Mouse (Mus musculus) testis, adult 10 weeks (tissue): ENCODE results near the gene Nmur1. TPM values are rescaled to one million over a fixed set of nuclear protein-coding genes. Genes with fewer than 3 reads are reported as not detected.

Experiments used
- polyA plus RNA-seq: library from polyadenylated mRNA; stranded (reverse); fragments of 350-450 nt; fragmentation: Illumina TruSeq; extraction: RNeasy Lipid Tissue Mini Kit (QIAGEN cat#74804); gene quantifications from one replicate; pipeline ENCODE4 v1.2.3, GENCODE M21; 2014; ENCODE audit warnings: low read depth, low replicate concordance

Nmur1 gene
- polyA plus RNA-seq, result 4.3 TPM

DNA sequence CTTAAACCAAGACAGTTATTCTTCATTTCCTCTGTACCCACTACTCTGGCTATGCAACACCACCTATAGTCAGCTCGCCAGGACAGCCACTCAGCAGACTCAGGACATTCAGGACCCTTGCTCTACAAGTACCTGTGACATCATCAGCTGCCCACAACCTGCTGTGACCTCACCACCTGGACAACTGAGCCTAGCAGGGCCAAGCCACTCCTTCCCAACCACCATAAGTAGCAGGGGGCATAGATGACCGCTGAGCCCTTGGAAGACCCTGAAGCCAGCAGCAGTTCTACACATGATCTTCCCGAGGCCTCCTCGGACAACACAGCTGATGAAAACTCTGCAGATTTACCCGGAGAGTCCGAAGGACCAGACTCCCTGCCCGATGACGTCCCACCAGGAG, at the start of gene Nmur1, which contains the start of gene Tex44:
TSS of gene Nmur1 (minus strand) at position 101 of the 400 bp plus-strand sequence.
TSS of gene Tex44 (plus strand) at position 202 of the 400 bp plus-strand sequence.

DNA sequence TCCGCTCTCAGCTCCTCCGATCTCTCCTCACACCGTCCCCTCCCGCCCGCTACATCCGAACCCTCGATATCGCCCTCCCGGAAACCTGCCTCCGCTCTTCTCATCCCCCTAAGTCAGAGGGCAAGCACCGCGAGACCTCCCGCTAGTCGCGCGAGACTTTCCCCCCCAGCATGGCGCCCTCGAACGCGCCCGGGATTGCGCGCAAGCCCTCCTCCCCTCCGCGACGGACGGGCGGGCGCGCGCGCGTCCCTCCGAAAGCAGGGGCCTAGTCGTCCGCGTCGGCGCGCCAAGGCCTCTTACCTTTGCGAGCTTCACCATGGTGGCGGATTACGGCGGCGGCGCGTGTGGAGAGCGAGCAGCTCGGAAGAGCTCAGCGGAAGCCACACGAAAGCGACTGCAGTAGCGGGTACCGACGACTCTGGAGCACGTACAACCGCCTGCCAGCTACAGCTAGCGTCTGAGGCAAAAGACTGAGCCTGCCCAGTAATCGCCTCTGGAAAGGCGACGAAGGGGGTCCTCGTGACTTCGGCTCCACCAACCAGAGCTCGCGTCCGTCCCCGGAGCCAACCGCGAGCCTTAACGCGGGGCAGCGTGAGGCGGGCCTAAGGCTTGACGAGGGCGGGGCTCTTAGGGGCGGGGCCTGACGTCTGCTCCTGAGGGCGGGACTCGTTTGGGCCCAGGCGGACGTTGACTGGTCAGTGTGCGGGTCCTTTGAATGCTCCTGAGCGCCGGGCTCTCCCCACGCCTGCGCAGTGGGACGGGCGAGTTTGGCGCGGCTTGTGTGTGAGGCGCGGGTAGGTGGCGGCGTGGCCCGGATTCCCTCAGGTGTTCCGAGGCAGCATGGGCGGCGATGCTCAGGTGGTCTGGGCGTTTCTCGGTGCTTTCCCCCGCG, 66.9 kb downstream of the Nmur1 start, which contains the start of gene Ncl:
TSS of gene Ncl (minus strand) at position 495 of the 892 bp plus-strand sequence.

Other genes starting within 250 kb of the Nmur1 start
- not detected for gene B3gnt7, start 123.4 kb downstream of the Nmur1 start, polyA plus RNA-seq
- 144 TPM for gene Ncl, start 66.8 kb downstream of the Nmur1 start, polyA plus RNA-seq
- 46.0 TPM for gene Tex44, start 101 bp upstream of the Nmur1 start, polyA plus RNA-seq
- 266 TPM for gene Ptma, start 100.5 kb upstream of the Nmur1 start, polyA plus RNA-seq
- gene Pde6d, start 156.4 kb upstream of the Nmur1 start, polyA plus RNA-seq, result 77.0 TPM
- 4.0 TPM for gene Cops7b, start 156.7 kb upstream of the Nmur1 start, polyA plus RNA-seq
- not detected for gene Nppc, start 244.3 kb upstream of the Nmur1 start, polyA plus RNA-seq